Mouse (Mus musculus) ES-E14 (cell line): Measurements from ENCODE around the gene Rrnad1. TPM values are rescaled to one million over a fixed set of nuclear protein-coding genes. Genes with fewer than 3 reads are reported as not detected.
A peak's percentile ranks its signal among the peaks of the same experiment; 100 is the strongest.

Source experiments
- DNase-seq: peaks from one replicate; pipeline ENCODE4 v3.0.0-alpha.2; 2013; ENCODE audit warnings: low read depth, low spot score
- H3K27ac ChIP-seq: 2 replicates; pipeline ENCODE4 v1.5.1; 2012; ENCODE audit warnings: low read depth, mild to moderate bottlenecking, low read length, moderate library complexity, mixed read lengths; ENCODE audit not compliant: poor library complexity, insufficient read depth, severe bottlenecking
- H3K36me3 ChIP-seq: 2 replicates; pipeline ENCODE4 v1.6.1; 2012; ENCODE audit warnings: mild to moderate bottlenecking, low read length, moderate library complexity, mixed read lengths; ENCODE audit not compliant: control insufficient read depth, poor library complexity, insufficient read depth, severe bottlenecking
- H3K4me1 ChIP-seq, 2 experiments: fragments of 150-350 bp in 1 of 2; sonication (generic) in 1 of 2; 2 replicates each; pipeline ENCODE4 v1.6.1; 2012; ENCODE audit warnings: low read length in 2 of 2, mild to moderate bottlenecking in 1 of 2, mixed read lengths in 1 of 2; ENCODE audit not compliant: control insufficient read depth in 2 of 2, insufficient read depth in 2 of 2, poor library complexity in 1 of 2
- H3K4me3 ChIP-seq, 2 experiments: fragments of 150-350 bp in 1 of 2; sonication (generic) in 1 of 2; 2 replicates each; pipeline ENCODE4 v1.5.1; 2012; ENCODE audit warnings: low read length in 2 of 2, low read depth in 1 of 2, mild to moderate bottlenecking in 1 of 2, mixed read lengths in 1 of 2; ENCODE audit not compliant: insufficient read depth in 1 of 2, poor library complexity in 1 of 2, severe bottlenecking in 1 of 2
- H3K9ac ChIP-seq: 2 replicates; pipeline ENCODE4 v1.6.1; 2012; ENCODE audit warnings: low read depth, mild to moderate bottlenecking, low read length, mixed read lengths; ENCODE audit not compliant: poor library complexity, insufficient read depth, severe bottlenecking
- H3K9me3 ChIP-seq: fragments of 150-350 bp; sonication (generic); 2 replicates; pipeline ENCODE4 v1.6.1; 2012; ENCODE audit warnings: low read depth, mild to moderate bottlenecking, low read length; ENCODE audit not compliant: control insufficient read depth, insufficient read depth
- CHD2 ChIP-seq: IDR thresholded peaks from 2 replicates; pipeline ENCODE4 v1.6.1; 2014; ENCODE audit warnings: mild to moderate bottlenecking, low read depth, low read length, inconsistent platforms
- HCFC1 ChIP-seq: IDR thresholded peaks from 2 replicates; pipeline ENCODE4 v1.6.1; 2012; ENCODE audit warnings: low read length, inconsistent platforms, borderline replicate concordance; ENCODE audit not compliant: insufficient read depth
- MAFK ChIP-seq: IDR thresholded peaks from 2 replicates; pipeline ENCODE4 v1.6.1; 2014; ENCODE audit warnings: mild to moderate bottlenecking, low read depth, low read length, inconsistent platforms; ENCODE audit not compliant: insufficient read depth
- ZC3H11A ChIP-seq: IDR thresholded peaks from 2 replicates; pipeline ENCODE4 v1.6.1; 2012; ENCODE audit warnings: low read depth, mild to moderate bottlenecking, inconsistent platforms, low read length, borderline replicate concordance
- ZNF384 ChIP-seq: IDR thresholded peaks from 2 replicates; pipeline ENCODE4 v1.6.1; 2012; ENCODE audit warnings: low read depth, low read length, inconsistent platforms
- in situ Hi-C, 2 experiments: fragments of 600-800 bp; cut with MboI; formaldehyde crosslinking; loops; one replicate each; pipeline ENCODE4 v1.15.1; 2025; ENCODE audit warnings: low sequenced_read_pairs in 2 of 2, inconsistent platforms in 1 of 2; ENCODE audit not compliant: unreplicated experiment in 2 of 2
- total RNA-seq: library from RNA; depleted of rRNA; stranded (reverse); fragments of 300-350 nt; gene quantifications from 2 replicates; pipeline ENCODE4 v1.2.3, GENCODE M21; 2012

Gene Rrnad1
- total RNA-seq, 1 experiment, result 22.0 TPM

GRCm38 (mm10) chr3:87970939-87971488 is 40.5 kb upstream of the Rrnad1 start, which contains the start of gene Nes:
TSS of gene Nes (plus strand) at chr3:87971078.
- no peak for DNase-seq
- in situ Hi-C loops, result no loop called here
- Histone ChIP-seq H3K36me3 (no peaks in the 10 kb centered on the region), H3K9ac (peak within 1 kb of the TSS; percentile 73), H3K4me1 (peaks cover 7 to 19% of the 10 kb centered on the region in 2 experiments; a peak in 3 of 4 replicates), H3K27ac (no peak within 1 kb of the TSS), H3K9me3 (no peaks in the 10 kb centered on the region), H3K4me3 (peak within 1 kb of the TSS; percentile 60 to 68)
- TF ChIP-seq HCFC1, result peak; percentile 21; the same call in 1 of the 2 replicates
- TF ChIP-seq ZC3H11A, result no peak

- TF ChIP-seq ZNF384 (no peak), MAFK (no peak), ZC3H11A (peak; percentile 43; the same call in 1 of the 2 replicates), CHD2 (no peak), HCFC1 (no peak)
- in situ Hi-C loops, result no loop called here
- H3K36me3 ChIP-seq, result no peaks in the 10 kb centered on the region
- DNase-seq, result no peak
- no peak overlapping the region for H3K27ac ChIP-seq
- H3K4me3 ChIP-seq, result peak overlapping the region; percentile 60 to 68
- peak overlapping the region; percentile 68 for H3K9ac ChIP-seq
- peaks cover 7 to 18% of the 10 kb centered on the region in 2 experiments; a peak in 3 of 4 replicates for H3K4me1 ChIP-seq
- H3K9me3 ChIP-seq, result no peaks in the 10 kb centered on the region
Measured at GRCm38 (mm10) chr3:87970184-87970938, 39.8 kb upstream of the Rrnad1 start.

DNA sequence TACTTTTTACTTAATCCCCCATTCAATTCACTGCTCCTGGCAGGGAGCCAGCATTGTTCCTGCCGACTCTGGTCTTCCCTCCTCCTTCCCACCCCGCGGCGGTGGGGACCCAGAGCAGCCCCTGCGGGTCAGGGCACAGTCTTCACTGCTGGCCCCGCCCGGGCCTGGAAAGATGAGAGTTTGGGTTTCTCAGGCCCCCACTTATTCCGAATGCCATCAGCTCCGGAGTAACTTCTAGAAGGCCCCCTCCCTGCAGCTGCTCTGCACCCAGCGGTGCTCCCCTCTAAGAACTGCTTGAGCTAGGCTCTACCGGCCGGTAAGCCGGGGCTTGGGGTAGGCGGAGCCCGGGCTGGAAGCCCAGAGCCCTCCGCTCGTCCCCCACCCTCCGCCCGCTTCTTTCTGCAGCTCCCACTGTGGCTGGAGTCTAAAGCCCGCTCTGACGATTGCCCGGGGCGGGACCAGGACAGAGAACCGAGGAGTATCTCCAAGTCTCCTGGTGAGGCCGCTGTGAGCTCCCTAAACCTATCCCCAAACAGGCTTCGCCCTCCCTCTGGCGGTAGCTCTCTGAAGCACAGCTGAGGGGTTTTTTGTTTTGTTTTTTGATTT is 30.2 kb upstream of the Rrnad1 start:
- DNase-seq, result peak; percentile 96
- no peak overlapping the region for H3K27ac ChIP-seq
- in situ Hi-C loops, result no loop called here
- H3K9me3 ChIP-seq, result no peaks in the 10 kb centered on the region
- peak overlapping the region; percentile 55; the same call in 1 of the 2 replicates for H3K9ac ChIP-seq
- H3K4me1 ChIP-seq, result peaks cover 4 to 6% of the 10 kb centered on the region in 2 experiments; a peak in 2 of 4 replicates
- peak overlapping the region; percentile 58 to 62 for H3K4me3 ChIP-seq
- no peaks in the 10 kb centered on the region for H3K36me3 ChIP-seq
- TF ChIP-seq MAFK (no peak), HCFC1 (peak; percentile 54; the same call in 1 of the 2 replicates), ZNF384 (no peak), CHD2 (no peak), ZC3H11A (peak; percentile 85)

DNA sequence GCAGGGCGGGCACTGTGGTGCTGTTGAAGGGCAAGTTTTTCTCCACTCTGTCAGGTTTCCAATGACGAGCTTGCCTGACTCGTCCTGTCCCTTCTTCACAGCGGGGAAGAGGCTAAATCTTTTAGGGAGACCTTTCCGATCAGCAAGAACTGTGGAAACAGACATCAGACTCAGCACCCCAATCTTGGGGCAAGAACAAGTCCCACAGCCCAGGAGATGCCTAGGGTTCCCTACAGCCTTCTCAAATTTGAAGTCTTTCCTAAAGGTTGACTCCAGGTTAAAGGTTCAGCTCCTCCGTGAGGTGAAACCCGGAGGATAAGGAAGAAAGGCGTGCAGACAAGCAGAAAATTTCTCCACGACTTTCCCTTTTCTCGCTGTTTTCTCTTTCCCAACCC is 29.7 kb upstream of the Rrnad1 start:
- TF ChIP-seq HCFC1 (no peak), MAFK (no peak), ZC3H11A (no peak)
- H3K4me3 ChIP-seq, result peak overlapping the region; percentile 58 to 62; a peak in 2 of 4 replicates
- in situ Hi-C loops, result no loop called here
- H3K9me3 ChIP-seq, result no peaks in the 10 kb centered on the region
- H3K36me3 ChIP-seq, result no peaks in the 10 kb centered on the region
- DNase-seq, result no peak
- peaks cover 4 to 6% of the 10 kb centered on the region in 2 experiments; a peak in 2 of 4 replicates for H3K4me1 ChIP-seq
- no peak overlapping the region for H3K9ac ChIP-seq
- no peak overlapping the region for H3K27ac ChIP-seq
